Mouse (Mus musculus) hindbrain, embryonic 13.5 days (tissue): ENCODE data around the gene Shox2. TPM values are rescaled to one million over a fixed set of nuclear protein-coding genes. Genes with fewer than 3 reads are reported as not detected.

ENCODE experiments used
- ATAC-seq: fragments of 200-750 bp; cut with Nextera tagmentation; 2 replicates; pipeline ENCODE4 v1.8.0; 2017; ENCODE audit warnings: moderate TSS enrichment; ENCODE audit not compliant: low FRiP score
- H3K27ac ChIP-seq: fragments of 300-500 bp; sonication (generic); 2 replicates; pipeline ENCODE4 v1.5.1; 2015; ENCODE audit warnings: inconsistent platforms, mild to moderate bottlenecking, moderate library complexity
- H3K27me3 ChIP-seq: fragments of 300-500 bp; sonication (generic); 2 replicates; pipeline ENCODE4 v1.6.1; 2015; ENCODE audit warnings: mild to moderate bottlenecking, inconsistent platforms
- H3K36me3 ChIP-seq: fragments of 300-500 bp; sonication (generic); 2 replicates; pipeline ENCODE4 v1.6.1; 2015; ENCODE audit warnings: mild to moderate bottlenecking, inconsistent platforms
- H3K4me1 ChIP-seq: fragments of 300-500 bp; sonication (generic); replicated peaks from 2 replicates; pipeline ENCODE4 v1.6.1; 2015; ENCODE audit warnings: inconsistent platforms
- H3K4me2 ChIP-seq: fragments of 300-500 bp; sonication (generic); 2 replicates; pipeline ENCODE4 v1.6.1; 2015; ENCODE audit warnings: inconsistent platforms, mild to moderate bottlenecking, moderate library complexity
- H3K4me3 ChIP-seq: fragments of 300-500 bp; sonication (generic); 2 replicates; pipeline ENCODE4 v1.5.1; 2015; ENCODE audit warnings: mild to moderate bottlenecking, inconsistent platforms
- H3K9ac ChIP-seq: fragments of 300-500 bp; sonication (generic); 2 replicates; pipeline ENCODE4 v1.6.1; 2015; ENCODE audit warnings: mild to moderate bottlenecking, inconsistent platforms
- H3K9me3 ChIP-seq: fragments of 300-500 bp; sonication (generic); 2 replicates; pipeline ENCODE4 v1.6.1; 2016; ENCODE audit warnings: inconsistent platforms
- WGBS: fragments of 180-500 bp; shearing (Covaris S2); methylation state at CpG from one replicate; pipeline ENCODE4 v1.1.7; 2015; 5-methylcytosine and 5-hydroxymethylcytosine counted together
- polyA plus RNA-seq: library from polyadenylated mRNA; unstranded; fragments of >200 nt; fragmentation: Nextera tagmentation; extraction: Ambion mirVana; gene quantifications from 2 replicates; pipeline ENCODE4 v1.2.1, GENCODE M21; 2015

Gene Shox2
- polyA plus RNA-seq, 1 experiment from 2014 or later, result 33.9 TPM

DNA sequence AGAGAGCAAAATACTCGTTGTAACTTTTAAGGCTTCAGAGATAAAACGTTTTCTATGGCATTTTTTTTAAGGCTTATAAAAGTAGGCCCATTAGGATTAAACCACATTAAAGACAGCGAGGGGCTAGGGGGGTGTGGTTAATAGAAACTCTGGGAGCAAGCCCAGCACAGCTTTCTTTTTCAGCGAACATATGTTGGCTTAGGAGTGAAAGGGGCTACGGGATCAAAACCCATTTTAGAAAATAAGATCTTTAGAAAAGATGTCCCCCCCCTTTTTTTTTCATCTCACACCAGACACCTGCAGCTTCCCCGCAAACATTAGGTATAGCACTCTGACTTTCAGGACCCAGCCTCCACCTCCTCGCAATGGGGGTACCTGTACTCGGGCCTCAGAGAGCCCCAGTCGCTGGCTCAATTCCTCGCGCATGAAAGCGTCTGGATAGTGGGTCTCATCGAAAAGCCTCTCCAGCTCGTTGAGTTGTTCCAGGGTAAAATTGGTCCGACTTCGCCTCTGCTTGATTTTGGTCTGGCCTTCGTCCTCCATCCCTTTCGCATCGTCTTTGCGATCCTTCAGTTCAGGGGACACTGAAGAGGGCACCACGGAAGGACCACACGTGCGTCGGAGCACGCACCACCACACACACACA lies 3.6 kb downstream of the Shox2 start:
- no peaks in the 10 kb centered on the region for H3K9me3 ChIP-seq
- peak overlapping the region; percentile 40 for H3K4me2 ChIP-seq
- H3K27ac ChIP-seq, result peak overlapping the region; percentile 86
- no peaks in the 10 kb centered on the region for H3K36me3 ChIP-seq
- under 1% methylated on average over 25 of the region's 25 CpGs for WGBS
- peak overlapping the region; percentile 68; the same call in 1 of the 2 replicates for H3K9ac ChIP-seq
- H3K27me3 ChIP-seq, result peaks cover 89% of the 10 kb centered on the region
- H3K4me3 ChIP-seq, result peak overlapping the region; percentile 46
- peaks cover 32% of the 10 kb centered on the region for H3K4me1 ChIP-seq
- no peak for ATAC-seq

DNA sequence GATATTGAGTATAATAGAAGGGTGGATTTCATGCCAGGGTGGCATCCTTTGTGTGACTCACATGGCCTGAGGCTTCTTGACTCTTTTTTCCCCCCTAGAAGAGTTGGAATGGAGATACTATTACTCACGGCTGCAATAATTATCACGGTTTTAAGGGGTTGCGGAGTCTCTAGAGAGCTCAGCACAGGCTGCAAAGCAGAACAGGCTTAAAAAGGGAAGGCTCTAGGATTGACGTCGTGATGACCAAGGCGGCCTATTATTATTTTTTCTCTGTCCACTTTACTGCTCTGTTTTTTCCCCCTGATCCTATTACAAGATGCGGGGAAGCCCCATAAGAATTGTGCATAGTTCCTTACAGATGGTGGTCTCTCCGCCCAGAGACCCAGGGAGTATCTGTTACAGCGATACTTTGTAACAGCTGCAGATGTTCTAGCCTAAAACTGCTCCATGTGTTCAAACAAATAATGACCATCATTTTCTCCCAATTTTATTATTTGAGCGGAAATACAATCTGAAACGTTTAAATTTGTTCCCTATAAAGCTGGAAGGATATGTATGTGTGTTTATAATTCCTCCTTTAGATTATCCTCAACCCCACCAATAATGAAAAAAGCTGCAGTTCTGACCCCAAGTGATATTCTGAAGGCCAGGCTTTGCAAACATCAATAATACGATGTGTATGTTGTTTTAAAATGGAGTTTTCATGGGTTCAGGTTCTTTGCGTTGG lies 4.5 kb downstream of the Shox2 start:
- no peak for ATAC-seq
- Histone ChIP-seq H3K4me2 (peak overlapping the region; percentile 17; the same call in 1 of the 2 replicates), H3K4me3 (peak overlapping the region; percentile 46), H3K4me1 (peaks cover 25% of the 10 kb centered on the region), H3K27me3 (peaks cover 88% of the 10 kb centered on the region), H3K27ac (peak overlapping the region; percentile 86), H3K9ac (no peak overlapping the region; the same call in 1 of the 2 replicates), H3K9me3 (no peaks in the 10 kb centered on the region), H3K36me3 (no peaks in the 10 kb centered on the region)
- WGBS, result 3% methylated on average over 13 of the region's 13 CpGs

GRCm38 (mm10) chr3:66974501-66974900 lies 7.1 kb downstream of the Shox2 start:
- peaks cover 90% of the 10 kb centered on the region for H3K27me3 ChIP-seq
- H3K27ac ChIP-seq, result 0 out of 2 replicates have a peak overlapping the region, but pooled peaks have one; percentile 3
- peak overlapping the region; percentile 72; the same call in 1 of the 2 replicates for H3K4me2 ChIP-seq

GRCm38 (mm10) chr3:66973391-66973943 lies 8.1 kb downstream of the Shox2 start:
- peak overlapping the region; percentile 69 for H3K9ac ChIP-seq
- H3K4me2 ChIP-seq, result peak overlapping the region; percentile 72
- peaks cover 84% of the 10 kb centered on the region for H3K27me3 ChIP-seq
- H3K4me1 ChIP-seq, result peaks cover 15% of the 10 kb centered on the region
- no peaks in the 10 kb centered on the region for H3K9me3 ChIP-seq
- H3K27ac ChIP-seq, result peak overlapping the region; percentile 69
- H3K4me3 ChIP-seq, result peak overlapping the region; percentile 46
- H3K36me3 ChIP-seq, result no peaks in the 10 kb centered on the region
- ATAC-seq, result peak; percentile 69
- WGBS, result under 1% methylated on average over 59 of the region's 59 CpGs

More at GRCm38 (mm10) chr3:66974501-66974900, 7.1 kb downstream of the Shox2 start:
- ATAC-seq, result no peak
- Histone ChIP-seq H3K9ac (no peak overlapping the region), H3K36me3 (no peaks in the 10 kb centered on the region), H3K9me3 (no peaks in the 10 kb centered on the region), H3K4me3 (no peak overlapping the region), H3K4me1 (peaks cover 22% of the 10 kb centered on the region)
- WGBS, result 10% methylated on average over 3 of the region's 3 CpGs

DNA sequence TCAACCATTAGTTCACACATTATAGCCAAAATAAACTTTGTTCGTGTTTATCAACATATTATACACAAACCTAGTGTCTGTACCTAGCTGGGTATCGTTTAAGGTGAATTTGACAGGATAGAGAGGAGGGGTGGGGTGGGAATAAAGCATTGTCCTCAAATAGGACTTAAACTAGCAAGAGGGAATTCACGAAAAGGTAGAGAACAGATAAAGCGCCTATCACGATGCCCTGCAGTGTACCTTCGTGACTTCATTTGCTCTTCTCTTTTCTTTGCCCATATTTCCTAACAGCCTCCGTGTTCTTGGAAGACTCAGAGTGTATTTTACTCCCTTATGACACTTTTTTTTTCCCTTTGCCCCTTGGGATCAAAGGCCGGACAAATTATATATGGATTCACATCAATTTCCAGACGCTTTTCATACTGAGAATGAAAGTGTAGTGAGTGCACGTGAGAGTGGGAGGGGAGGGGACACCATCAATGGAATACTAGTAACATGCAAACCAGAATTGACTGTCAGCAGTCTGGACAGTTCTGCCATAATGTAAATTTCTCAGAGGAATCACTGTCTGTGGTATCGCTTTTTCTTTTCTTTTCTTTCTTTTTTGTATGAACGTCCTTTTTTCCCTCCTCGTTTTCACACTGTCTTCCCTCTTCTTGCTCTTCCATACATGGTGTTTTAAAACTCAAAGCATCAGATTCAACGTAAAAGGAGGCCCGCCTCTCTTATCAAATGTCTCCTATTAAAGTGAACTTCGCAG lies 9.2 kb downstream of the Shox2 start:
- no peak overlapping the region for H3K9ac ChIP-seq
- H3K4me3 ChIP-seq, result no peak overlapping the region
- H3K4me1 ChIP-seq, result peaks cover 15% of the 10 kb centered on the region
- peaks cover 84% of the 10 kb centered on the region for H3K27me3 ChIP-seq
- ATAC-seq, result no peak
- WGBS, result 3% methylated on average over 16 of the region's 16 CpGs
- H3K36me3 ChIP-seq, result no peaks in the 10 kb centered on the region
- peak overlapping the region; percentile 21; the same call in 1 of the 2 replicates for H3K4me2 ChIP-seq
- peak overlapping the region; percentile 35 for H3K27ac ChIP-seq
- H3K9me3 ChIP-seq, result no peaks in the 10 kb centered on the region

DNA sequence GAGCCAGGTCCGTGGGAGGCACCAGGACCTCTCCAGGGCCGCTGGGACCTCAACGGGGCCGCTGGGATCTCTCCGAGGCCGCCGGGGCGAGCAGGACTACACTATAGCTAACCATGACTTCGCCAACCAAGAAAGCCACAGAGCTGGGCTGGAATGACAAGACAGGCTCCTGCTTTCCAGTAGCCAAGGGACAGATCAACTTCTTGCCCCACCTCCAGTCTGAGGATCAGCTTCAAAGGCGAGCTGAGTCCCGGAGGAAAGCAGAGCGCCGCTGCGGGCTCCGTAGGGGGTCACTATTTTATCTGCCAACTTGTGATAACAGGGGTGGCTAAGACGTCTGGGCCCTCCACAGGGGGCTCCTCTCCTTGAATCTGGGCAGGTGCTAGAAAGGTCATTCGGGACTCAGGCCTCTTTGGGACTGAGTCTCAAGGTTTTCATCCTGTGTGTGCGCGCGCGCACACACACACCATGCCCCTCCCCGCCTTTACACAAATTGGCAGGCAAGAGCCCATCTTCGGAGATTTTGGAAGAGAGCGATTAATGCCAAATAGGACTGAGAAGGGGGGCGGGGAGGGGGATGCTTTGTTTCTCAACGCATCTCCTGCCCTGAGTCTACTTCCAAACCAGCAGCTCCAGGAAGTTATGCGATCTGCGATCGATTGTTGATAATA lies 10.8 kb downstream of the Shox2 start:
- peak overlapping the region; percentile 44; the same call in 1 of the 2 replicates for H3K27ac ChIP-seq

GRCm38 (mm10) chr3:66970261-66970660 lies 11.3 kb downstream of the Shox2 start:
- Histone ChIP-seq H3K9ac (no peak overlapping the region), H3K4me1 (peaks cover 15% of the 10 kb centered on the region), H3K36me3 (no peaks in the 10 kb centered on the region), H3K9me3 (no peaks in the 10 kb centered on the region), H3K27me3 (peaks cover 84% of the 10 kb centered on the region), H3K4me3 (peak overlapping the region; percentile 9; the same call in 1 of the 2 replicates), H3K27ac (peak overlapping the region; percentile 44; the same call in 1 of the 2 replicates), H3K4me2 (peak overlapping the region; percentile 39)
- 3% methylated on average over 10 of the region's 10 CpGs for WGBS
- ATAC-seq, result peak; percentile 22; the same call in 1 of the 2 replicates

More for the DNA sequence above, 10.8 kb downstream of the Shox2 start:
- ATAC-seq, result peak; percentile 37
- Histone ChIP-seq H3K36me3 (no peaks in the 10 kb centered on the region), H3K9ac (no peak overlapping the region), H3K9me3 (no peaks in the 10 kb centered on the region), H3K27me3 (peaks cover 83% of the 10 kb centered on the region), H3K4me1 (peaks cover 15% of the 10 kb centered on the region), H3K4me2 (peak overlapping the region; percentile 39), H3K4me3 (peak overlapping the region; percentile 9; the same call in 1 of the 2 replicates)
- WGBS, result under 1% methylated on average over 29 of the region's 29 CpGs

DNA sequence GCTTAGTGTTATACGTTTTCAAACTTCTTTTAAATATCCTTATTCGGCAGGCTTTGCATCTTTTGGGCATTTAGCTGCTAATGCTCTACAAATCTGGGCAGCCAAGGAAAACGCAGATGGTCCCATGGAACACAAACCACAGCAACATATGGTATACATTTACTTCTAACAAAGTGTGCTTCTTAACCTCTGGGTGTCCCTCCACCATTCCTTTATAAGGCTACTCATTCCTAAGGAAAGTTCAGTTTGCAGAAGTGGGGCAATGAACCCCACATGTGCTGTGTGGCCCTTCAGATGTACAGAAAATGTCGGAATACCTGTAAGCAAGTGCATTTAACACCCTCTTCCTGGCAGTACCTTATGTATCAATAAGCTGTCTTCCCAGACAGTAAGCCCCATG lies 14.1 kb downstream of the Shox2 start:
- Histone ChIP-seq H3K4me3 (no peak overlapping the region), H3K27ac (no peak overlapping the region), H3K4me2 (no peak overlapping the region), H3K36me3 (no peaks in the 10 kb centered on the region), H3K9me3 (no peaks in the 10 kb centered on the region), H3K27me3 (peaks cover 73% of the 10 kb centered on the region), H3K9ac (no peak overlapping the region), H3K4me1 (peaks cover 8% of the 10 kb centered on the region)
- WGBS, result 70% methylated on average over 4 of the region's 4 CpGs
- ATAC-seq, result no peak

DNA sequence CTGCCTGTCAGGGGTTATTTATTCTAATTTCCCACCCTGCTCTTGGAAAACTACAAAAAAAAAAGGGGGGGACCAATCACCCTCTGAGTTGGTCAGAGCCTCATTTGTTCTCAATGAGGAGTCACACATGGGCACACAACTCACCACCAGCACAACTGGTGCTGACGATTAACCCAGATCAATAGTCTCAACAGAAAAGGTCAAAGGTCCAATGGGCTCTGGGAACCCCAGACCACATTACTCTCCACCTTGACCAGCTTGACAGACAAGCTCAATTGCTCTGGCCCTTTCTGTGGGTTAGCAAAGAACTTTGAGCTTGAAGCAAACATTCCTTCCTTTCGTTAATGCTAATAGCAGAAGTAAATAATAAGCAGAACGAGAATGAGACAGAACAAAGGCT lies 16.7 kb downstream of the Shox2 start:
- H3K9me3 ChIP-seq, result no peaks in the 10 kb centered on the region
- H3K4me2 ChIP-seq, result no peak overlapping the region
- H3K4me3 ChIP-seq, result no peak overlapping the region
- ATAC-seq, result no peak
- no peak overlapping the region for H3K9ac ChIP-seq
- H3K27ac ChIP-seq, result no peak overlapping the region
- H3K4me1 ChIP-seq, result no peaks in the 10 kb centered on the region
- 55% methylated on average over 3 of the region's 3 CpGs for WGBS
- H3K36me3 ChIP-seq, result no peaks in the 10 kb centered on the region
- peaks cover 51% of the 10 kb centered on the region for H3K27me3 ChIP-seq

DNA sequence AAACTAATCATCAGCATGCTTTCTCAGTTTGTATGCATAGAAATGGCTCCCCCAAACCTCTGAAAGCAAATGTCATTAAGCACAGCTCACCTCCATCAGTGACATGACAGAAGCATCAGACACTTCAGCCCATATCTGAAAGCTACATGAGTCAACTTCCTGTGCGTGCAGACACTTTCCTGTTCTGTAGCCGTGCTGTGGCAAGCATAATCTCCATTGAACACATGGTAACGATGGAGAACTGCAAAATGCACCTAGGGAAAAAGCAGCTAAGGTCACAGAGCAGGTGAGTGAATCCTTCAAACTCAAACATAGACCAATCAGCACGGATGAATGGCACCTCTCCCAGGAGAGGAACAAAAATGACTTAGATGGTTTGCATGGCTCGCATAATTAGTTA lies 21.6 kb downstream of the Shox2 start:
- peaks cover 19% of the 10 kb centered on the region for H3K27me3 ChIP-seq
- no peak overlapping the region for H3K27ac ChIP-seq
- H3K4me3 ChIP-seq, result no peak overlapping the region
- no peaks in the 10 kb centered on the region for H3K4me1 ChIP-seq
- no peaks in the 10 kb centered on the region for H3K9me3 ChIP-seq
- no peak overlapping the region for H3K4me2 ChIP-seq
- no peak for ATAC-seq
- no peak overlapping the region for H3K9ac ChIP-seq
- no peaks in the 10 kb centered on the region for H3K36me3 ChIP-seq
- 78% methylated on average over 5 of the region's 5 CpGs for WGBS

GRCm38 (mm10) chr3:66955126-66955525 lies 26.4 kb downstream of the Shox2 start:
- H3K4me3 ChIP-seq, result no peak overlapping the region
- H3K27me3 ChIP-seq, result 0 out of 2 replicates have a peak, but pooled peaks cover 2% of the 10 kb centered on the region
- no peaks in the 10 kb centered on the region for H3K9me3 ChIP-seq
- no peak for ATAC-seq
- H3K9ac ChIP-seq, result no peak overlapping the region
- no peak overlapping the region for H3K4me2 ChIP-seq
- H3K4me1 ChIP-seq, result no peaks in the 10 kb centered on the region
- no peak overlapping the region for H3K27ac ChIP-seq
- 55% methylated on average over 2 of the region's 2 CpGs for WGBS
- H3K36me3 ChIP-seq, result no peaks in the 10 kb centered on the region
